Mouse (Mus musculus) telencephalon, adult 2 months (tissue): ENCODE data around the gene Dgcr2.

Experiments
- DNase-seq: peaks from one replicate; pipeline ENCODE4 v3.0.0-alpha.2; 2011; ENCODE audit warnings: low read depth, low spot score

The Dgcr2 gene

DNA sequence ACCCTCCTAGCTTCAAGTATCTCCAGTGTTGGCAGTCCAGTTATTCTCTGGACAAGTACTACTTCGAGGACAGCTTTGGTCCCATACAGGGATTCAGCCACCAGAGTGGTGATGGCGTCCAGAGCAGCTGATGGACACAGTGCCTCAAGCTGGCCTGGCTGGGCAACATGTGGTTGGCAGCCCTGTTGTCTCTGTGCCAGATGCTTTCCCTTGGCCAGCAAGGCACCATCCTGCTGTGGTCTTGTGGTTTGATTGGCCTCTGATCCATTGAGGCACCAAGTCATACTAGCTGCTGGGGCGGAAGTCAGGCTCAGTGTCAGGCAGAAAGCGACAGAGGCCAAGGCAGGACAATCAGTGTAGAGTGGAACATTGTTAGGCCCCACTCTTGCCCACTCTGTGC lies 89.2 kb downstream of the Dgcr2 start:
- no peak for DNase-seq

DNA sequence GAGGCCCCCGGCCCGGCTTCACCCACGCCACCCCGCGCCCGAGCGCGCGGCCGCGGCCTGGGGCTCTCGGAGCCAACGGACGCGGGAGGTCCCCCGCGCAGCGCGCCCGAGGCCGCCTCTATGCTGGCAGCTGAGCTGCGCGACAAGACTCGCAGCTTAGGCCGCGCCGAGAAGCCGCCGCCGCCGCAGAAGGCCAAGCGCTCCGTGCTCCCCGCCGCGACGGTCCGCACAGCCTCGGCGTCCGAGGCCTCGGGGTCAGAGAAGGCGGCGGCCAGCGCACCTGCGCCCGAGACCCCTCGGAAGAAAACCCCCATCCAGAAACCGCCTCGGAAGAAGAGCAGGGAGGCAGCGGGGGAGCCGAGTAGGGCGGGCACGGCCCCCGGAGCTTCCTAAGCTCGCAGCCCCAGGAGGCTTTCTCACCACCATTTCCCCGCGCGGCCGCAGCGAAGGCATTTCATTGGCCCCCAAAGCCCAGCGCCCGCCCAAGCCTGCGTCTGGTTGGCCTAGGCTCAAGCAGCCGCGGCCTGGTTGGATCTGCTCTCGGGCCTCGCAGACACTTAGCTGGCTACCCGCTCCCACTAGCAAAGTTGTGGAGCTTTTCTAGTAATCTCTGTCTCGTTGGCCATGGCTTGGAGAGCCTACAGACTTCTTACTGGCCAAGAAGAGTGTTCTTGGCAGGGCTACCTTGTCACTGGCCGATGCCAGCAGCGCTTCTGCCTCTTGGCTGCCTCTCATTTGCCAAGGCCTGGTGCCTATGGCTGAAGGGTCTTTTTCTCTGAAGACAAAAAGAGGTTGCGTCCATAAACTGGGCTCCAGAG lies 91.0 kb downstream of the Dgcr2 start:
- peak; percentile 85 for DNase-seq

DNA sequence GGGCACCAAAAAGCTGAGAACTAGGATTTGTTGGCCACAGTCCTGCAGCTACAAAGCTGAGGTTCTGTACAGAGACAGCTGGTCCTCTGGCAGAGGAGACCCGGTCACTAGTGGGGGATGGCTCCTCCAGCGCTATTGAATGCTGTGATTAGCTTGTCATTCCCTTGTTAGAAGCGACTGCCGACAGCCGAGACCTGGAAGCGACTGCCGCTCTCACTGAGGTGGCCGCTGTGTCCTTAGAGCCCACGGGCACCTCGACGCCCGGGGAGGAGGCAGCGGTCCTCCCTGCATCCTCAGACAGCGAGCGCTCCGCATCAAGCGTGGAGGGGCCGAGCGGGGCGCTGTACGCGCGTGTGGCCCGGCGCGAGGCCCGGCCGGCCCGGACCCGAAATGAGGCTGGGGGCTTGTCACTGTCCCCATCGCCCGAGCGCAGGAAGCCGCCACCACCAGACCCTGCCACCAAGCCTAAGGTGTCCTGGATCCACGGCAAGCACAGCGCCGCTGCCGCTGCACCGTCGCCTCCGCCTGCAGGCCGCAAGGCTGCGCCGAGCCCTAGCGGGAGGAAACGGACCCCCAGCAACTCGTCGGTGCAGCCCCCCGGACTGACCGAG lies 91.7 kb downstream of the Dgcr2 start:
- DNase-seq: no peak

DNA sequence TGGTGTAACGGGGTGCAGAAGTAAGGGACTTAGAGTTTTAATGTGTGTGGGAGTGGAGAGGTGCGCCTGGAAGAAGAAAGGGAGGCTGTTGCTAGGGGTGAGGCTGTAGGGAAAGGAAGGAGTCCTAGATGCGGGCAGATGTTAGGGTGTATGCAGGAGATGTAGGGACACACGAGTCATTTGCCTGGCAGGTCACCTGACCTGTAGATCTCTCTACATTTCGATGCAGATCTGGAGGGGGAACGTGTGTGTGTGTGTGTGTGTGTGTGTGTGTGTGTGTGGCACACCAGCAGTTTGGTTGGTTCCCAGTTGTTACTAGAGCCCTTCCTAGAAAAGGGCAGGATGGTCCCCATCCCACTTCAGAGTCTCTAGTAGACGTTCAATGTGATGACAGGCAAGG lies 93.4 kb downstream of the Dgcr2 start:
- no peak for DNase-seq

DNA sequence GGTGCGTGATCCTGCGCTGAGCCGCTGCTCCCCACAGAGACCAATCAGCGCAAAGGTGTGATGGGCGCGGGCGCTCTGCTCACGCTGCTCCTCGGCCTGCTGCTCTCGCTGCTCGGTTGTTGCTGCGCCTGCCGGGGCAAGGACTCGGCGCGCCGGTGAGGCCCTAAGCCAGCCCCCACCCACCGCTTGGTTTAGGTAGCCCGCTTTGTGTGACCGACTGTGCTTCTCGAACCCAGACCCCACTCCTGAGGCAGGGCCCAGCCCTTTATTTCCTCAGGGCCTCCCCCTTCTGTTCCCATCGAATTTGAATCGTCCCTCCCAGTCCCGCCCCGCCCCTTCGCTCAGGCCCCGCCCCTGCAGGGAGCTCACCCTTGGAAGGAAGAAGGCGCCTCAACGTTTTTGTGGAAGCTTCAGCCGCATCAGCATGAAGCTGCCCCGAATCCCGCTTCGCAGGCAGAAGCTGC lies 93.9 kb downstream of the Dgcr2 start:
- DNase-seq: no peak

DNA sequence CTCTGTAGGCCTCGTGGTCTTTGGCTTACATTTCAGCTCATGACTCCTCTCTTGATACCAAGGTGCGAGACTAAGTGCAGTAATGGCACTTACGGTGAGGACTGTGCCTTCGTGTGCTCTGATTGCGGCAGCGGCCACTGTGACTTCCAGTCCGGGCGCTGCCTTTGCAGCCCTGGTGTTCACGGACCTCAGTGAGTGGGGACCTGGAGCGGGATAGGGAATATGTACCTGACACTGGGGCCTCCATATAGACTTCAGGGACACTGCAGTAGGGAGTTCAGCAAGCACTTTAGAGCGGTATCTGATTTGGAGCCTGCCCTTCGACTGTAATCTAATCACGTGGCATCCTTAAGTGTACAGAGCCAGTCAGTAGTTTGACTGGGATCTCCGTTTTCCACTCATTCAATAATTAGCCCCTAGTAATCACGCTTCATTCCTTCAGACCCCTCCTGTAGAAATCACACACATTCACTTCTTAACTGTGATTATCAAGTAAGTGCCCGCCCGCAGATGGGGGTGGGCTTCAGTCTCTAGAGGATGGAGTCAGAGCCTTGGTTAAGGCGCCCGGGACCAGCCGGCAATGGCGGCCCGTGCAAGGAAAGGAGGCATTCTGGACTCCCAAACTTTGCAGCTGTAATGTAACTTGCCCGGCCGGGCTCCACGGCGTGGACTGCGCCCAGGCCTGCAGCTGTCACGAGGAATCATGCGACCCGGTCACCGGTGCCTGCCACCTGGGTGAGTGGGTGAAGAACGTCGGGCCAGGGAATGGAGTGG lies 94.5 kb downstream of the Dgcr2 start:
- DNase-seq: no peak

DNA sequence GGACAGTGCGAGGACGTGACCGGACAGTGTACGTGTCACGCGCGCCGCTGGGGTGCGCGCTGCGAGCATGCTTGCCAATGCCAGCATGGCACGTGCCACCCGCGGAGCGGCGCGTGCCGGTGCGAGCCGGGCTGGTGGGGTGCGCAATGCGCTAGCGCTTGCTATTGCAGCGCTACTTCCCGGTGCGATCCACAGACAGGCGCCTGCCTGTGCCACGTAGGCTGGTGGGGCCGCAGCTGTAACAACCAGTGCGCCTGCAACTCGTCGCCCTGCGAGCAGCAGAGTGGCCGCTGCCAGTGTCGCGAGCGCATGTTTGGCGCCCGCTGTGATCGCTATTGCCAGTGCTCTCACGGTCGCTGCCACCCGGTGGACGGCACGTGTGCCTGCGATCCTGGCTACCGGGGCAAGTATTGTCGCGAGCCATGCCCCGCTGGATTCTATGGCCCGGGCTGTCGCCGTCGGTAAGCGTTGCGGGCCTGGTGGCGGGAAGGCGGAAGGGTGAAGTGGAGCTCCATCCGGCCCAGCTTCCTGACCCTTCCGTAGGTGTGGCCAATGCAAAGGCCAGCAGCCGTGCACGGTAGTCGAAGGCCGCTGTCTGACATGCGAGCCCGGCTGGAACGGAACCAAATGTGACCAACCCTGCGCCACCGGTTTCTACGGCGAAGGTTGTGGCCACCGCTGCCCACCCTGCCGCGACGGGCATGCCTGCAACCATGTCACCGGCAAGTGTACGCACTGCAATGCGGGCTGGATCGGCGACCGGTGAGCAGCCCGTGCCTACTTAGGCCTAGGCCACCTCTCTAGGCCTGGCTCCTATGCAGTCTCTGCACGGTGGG lies 95.3 kb downstream of the Dgcr2 start:
- no peak for DNase-seq

DNA sequence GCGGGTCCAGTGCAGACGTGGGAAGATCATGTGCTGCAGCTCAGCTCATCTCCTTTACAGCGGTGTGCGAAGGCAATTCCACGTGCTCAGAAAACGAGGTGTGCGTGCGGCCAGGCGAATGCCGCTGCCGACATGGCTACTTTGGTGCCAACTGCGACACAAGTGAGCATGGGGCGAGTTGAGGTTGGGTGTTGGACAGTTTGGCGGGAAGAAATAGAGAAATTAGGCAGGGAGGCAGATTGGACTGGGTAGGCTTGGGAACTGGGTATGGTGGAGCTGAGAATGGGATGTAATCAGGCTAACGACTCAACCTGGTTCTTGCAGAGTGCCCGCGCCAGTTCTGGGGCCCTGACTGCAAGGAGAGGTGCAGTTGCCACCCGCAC lies 95.9 kb downstream of the Dgcr2 start:
- no peak for DNase-seq

DNA sequence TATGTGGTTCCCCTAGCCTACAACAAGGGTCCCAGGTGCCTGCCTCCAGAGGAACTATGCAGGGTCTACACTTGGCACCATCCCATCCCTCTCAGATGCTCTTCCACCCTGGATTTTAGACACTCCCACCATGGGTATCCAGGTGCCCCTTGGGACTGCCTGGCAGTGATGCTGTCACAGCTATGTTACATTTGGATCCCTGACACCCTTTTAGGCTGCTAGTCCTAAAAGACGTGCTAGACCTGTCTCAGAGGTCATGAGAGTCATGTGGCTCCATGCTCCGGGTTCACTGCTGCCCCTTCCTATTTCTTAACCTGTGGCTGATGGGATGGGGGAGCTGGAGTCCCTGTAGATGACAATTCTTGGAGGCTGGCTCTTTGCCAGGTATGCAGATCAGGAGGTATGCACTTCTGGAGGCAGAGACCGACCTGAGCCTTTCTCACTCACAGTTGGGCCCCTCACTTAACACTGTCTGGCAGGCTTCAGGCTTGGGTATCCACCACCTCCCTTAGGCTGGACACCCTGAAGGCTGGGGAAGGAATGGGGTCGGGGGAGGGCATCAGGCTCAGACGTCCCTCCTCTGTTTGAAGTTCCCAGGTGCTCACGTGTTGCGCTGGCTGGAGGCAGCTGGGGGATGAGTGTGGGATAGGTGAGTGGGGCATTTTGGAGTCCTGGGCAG lies 96.4 kb downstream of the Dgcr2 start:
- DNase-seq: no peak

DNA sequence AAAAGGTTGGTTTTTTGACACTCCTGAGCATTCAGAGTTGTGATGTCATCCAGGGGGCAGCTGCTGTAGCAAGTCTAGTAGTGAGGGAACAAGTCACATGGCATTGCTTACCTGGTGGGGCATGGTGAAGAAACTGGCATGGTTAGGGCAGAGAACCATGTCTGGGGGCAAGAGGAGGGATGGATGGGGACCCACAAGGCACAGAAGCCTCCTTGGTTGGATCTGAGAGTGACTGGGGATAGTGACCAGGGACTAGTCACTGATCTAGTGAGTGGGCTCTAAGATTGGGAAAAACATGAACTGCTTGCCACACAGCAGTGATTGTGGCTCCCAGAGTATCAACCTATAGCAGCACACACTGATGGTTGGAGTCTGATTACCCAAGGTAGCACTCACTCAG lies 98.8 kb downstream of the Dgcr2 start:
- no peak for DNase-seq

DNA sequence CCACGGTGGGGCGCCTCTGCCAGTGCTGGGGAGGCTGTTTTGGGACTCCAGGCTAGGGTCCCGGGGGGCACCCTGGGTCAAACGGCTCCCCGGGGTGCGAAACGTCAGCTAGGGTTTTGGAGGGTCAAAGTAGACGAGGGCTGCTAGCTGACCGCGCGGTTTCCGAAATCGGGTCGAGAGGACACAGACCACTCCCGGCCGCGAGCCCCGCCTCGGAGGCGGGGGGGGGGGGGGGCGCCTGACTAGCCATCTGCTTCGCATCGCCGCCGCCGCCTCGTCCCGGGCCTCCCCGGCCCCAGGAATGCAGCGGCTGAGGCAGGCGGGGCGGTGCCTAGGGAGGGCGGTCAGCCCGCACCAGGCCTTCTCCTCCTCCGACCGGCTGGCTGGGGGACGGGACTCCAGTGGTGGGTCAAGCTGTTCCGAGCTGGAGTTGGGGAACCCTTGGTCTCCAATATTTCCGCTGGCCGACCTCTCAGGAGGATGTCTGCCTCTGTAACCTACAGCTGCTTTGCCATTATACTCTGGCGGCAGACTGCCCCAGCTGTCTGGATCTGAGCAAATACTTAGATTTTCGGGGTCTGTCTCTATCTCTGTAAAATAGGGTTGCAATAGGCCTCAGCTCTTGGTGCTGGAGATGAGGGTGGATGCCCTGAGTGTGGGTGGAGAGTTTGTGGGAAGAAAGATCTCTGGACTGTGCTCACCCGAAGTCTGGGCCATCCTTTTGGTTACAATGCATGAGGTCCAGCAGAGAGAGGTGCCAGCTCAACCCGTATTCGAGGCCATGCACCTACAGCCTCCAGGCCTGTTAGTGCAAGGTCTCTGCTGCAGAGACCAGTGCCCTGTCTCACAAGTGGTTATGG lies 99.8 kb downstream of the Dgcr2 start:
- no peak for DNase-seq

DNA sequence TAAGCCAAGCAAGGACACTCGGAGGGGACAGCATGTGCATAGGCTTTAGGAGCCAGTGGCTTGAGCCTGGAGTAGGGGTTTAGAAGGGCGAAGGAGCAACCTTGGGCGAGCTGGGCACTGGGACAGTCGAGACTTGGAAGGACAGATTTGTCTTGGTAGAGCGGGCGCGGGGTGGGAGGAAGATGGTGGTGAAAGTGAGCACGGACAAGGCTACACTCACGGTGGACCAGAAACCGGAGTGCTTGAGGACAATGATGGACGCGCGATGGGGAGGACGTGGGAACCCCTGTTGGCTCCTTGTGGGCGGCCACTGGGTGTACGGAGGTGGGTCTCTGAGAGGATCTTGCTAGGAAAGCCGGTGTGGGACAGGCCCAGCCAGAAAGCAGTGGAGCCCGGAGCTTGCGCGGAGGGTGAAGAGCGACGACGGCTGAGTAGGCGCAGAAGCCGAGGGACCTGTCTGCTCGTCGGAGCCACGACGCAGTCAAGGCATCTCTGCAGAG lies 100.5 kb downstream of the Dgcr2 start:
- no peak for DNase-seq

DNA sequence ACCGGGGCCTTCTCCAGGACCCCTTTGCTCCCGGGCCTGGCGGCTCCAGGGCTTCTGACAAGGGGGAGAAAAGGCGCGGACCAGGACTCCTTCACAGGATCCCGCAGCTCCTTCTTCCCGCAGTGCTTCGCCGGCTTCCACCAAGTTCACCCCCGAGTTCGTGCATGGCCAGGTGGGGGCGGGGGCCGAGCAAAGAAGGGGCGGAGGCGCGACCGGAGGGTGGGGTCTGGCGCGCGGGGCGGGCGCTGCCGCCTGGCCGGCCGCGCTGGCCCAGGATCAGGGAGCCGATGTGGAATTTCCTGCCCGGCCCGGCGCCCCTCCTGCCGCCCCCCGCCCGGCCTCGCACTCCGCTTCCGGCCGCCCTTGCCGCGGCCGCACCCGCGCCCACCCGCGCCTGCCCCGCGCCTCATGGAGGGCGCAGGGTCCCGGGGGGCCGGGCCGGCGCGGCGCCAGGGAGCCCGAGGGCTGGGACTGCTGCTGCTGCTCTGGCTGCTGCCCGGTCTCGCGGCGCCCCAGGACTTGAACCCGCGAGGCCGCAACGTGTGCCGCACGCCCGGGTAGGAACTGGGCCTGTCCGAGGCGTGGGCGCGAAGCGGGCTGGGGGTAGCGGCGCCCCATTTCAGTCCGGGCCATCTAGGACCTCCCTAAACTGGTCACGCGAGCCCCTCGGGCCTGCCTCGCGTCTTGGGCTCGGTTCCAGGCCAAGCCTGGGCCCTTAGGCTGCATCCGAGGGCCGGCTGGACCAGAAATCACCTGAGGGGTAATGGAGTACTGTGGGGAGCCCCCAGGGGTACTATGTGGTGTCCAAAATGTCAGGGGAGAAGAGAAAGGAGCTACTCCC lies 101.2 kb downstream of the Dgcr2 start, which contains the start of gene Scarf2:
TSS of gene Scarf2 (plus strand) at position 312 of the 841 bp plus-strand sequence.
- DNase-seq: no peak

DNA sequence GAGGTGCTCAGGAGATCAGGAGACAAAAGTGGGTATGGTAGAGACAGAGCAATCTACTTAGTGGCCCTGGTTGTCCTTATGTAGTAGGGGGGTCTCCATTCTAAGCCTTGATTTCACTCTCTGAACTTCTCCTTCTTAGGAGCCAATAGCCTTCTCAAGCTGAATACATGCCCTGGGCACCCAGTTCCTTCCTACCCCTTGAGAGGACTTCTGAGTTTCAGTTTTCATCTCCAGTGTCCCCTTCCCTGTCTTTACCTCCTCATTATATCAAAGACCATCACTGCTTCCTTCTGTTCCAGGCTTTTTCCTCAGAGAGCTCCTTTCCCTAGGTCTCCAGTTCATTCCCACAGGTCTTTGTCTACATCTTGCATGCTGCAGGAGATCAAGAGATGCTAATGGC lies 101.8 kb downstream of the Dgcr2 start:
- no peak for DNase-seq

DNA sequence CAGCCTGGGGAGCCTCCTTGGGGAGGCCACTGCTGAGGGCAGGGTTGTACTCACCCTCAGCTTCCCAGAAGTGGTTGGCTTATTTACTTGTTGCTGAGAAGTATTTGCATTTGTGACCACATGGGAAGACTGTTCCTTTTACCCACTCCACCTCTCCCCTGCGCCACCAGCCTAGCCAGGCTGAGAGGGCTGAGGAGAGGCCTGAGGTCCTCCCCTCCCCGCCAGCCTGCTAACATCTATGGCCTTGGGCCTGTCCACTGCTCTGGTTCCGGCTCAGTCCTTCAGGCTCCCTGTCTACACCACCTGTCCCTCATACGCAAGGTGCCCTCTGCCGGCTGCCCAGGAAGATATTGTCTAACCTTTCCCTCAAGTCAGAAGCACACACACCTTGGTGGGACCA lies 102.7 kb downstream of the Dgcr2 start:
- no peak for DNase-seq

DNA sequence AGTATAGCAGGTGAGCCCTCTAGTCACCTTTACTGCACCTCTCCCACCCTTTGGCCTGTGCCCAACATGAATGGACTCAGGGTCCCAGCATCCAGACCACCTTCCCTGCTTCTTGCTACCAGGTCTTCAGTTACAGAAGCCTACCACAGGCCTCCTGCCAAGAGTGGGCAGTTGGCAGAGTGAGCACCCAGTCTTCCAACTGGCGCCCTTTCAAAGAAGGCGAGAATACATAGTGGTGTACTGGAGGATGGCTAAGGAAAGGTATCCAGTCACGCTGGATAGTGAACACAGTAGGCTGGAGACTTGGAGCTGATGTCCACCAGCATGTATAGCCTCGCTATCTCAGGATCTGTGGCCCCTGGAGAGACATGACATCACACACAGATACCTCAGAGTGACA lies 104.3 kb downstream of the Dgcr2 start:
- no peak for DNase-seq

DNA sequence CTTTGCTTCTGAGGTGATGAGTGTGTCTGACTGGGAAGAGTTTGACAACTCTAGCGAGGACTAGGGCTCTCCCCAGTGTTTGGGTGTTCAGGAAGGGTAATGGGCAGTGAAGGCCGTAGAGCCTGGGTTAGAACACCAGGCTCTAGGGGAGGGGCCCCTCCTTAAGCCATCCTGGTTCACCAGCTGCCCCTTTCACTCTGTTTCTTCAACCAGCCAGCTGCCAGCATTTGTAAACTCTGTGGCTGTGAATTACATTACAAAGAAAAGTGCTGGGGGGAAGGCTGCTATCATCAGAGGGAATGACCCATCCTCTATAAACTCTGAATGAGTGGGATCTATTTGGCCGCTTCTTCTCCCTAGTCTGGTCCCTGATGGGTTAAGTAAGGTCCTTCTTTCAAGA lies 105.6 kb downstream of the Dgcr2 start:
- DNase-seq: no peak
